Mouse (Mus musculus) heart, embryonic 16.5 days (tissue): ENCODE data around the gene Fads6. TPM values are rescaled to one million over a fixed set of nuclear protein-coding genes. Genes with fewer than 3 reads are reported as not detected.

ENCODE experiments used
- ATAC-seq: fragments of 200-750 bp; cut with Nextera tagmentation; replicated peaks from 2 replicates; pipeline ENCODE4 v1.8.0; 2017; ENCODE audit warnings: moderate number of reproducible peaks; ENCODE audit not compliant: insufficient read depth, low FRiP score; ENCODE audit errors: extremely low read depth
- H3K27ac ChIP-seq: fragments of 300-500 bp; sonication (generic); 2 replicates; pipeline ENCODE4 v1.5.1; 2014; ENCODE audit warnings: mild to moderate bottlenecking, low read length, control low read depth, moderate library complexity
- H3K27me3 ChIP-seq: fragments of 300-500 bp; sonication (generic); 2 replicates; pipeline ENCODE4 v1.6.1; 2014; ENCODE audit warnings: low read length, mixed read lengths; ENCODE audit not compliant: control insufficient read depth, insufficient read depth
- H3K36me3 ChIP-seq: fragments of 300-500 bp; sonication (generic); 2 replicates; pipeline ENCODE4 v1.6.1; 2014; ENCODE audit not compliant: control insufficient read depth, insufficient read depth
- H3K4me1 ChIP-seq: fragments of 300-500 bp; sonication (generic); 2 replicates; pipeline ENCODE4 v1.6.1; 2014; ENCODE audit warnings: low read length, mixed read lengths; ENCODE audit not compliant: control insufficient read depth, insufficient read depth
- H3K4me2 ChIP-seq: fragments of 300-500 bp; sonication (generic); 2 replicates; pipeline ENCODE4 v1.6.1; 2014; ENCODE audit warnings: low read depth, mild to moderate bottlenecking, control low read depth, low read length
- H3K4me3 ChIP-seq: fragments of 300-500 bp; sonication (generic); 2 replicates; pipeline ENCODE4 v1.5.1; 2014; ENCODE audit warnings: mild to moderate bottlenecking, control low read depth, low read length
- H3K9ac ChIP-seq: fragments of 300-500 bp; sonication (generic); 2 replicates; pipeline ENCODE4 v1.6.1; 2014; ENCODE audit warnings: low read length, control low read depth
- H3K9me3 ChIP-seq: fragments of 300-500 bp; sonication (generic); replicated peaks from 2 replicates; pipeline ENCODE4 v1.6.1; 2016; ENCODE audit warnings: low read length; ENCODE audit not compliant: control insufficient read depth
- WGBS: fragments of 180-500 bp; shearing (Covaris S2); extraction: QIAGEN DNeasy Blood & Tissue Kit; methylation state at CpG from one replicate; pipeline ENCODE4 v1.1.7; 2014; 5-methylcytosine and 5-hydroxymethylcytosine counted together
- polyA plus RNA-seq: library from polyadenylated mRNA; unstranded; fragments of >200 nt; fragmentation: Nextera tagmentation; extraction: Ambion mirVana; gene quantifications from 2 replicates; pipeline ENCODE4 v1.2.1, GENCODE M21; 2015

Fads6 gene
- polyA plus RNA-seq, 1 experiment from 2014 or later, result 0.74 TPM

DNA sequence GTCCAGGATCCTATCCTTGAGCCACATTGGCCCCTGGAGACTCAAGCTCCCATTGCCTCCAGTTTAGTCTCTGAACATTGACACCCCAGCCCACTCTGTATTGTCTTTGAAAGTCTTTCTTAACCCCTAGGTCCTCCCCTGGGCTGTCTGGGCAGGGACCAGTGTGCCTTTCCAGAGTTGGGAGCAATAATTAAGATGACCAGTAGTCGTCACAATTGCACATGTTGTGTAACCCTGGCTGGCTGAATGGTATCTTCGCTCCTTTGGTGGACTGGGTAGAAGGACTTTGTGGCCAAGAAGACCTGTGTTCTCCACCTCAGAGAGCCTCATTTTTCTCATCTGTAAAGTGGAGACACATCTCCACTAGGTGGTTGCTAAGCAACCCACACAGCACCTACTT, 16.8 kb upstream of the Fads6 start:
- Histone ChIP-seq H3K36me3 (no peaks in the 10 kb centered on the region), H3K27ac (no peak overlapping the region), H3K9me3 (no peaks in the 10 kb centered on the region), H3K4me3 (no peak overlapping the region), H3K27me3 (peaks cover 60% of the 10 kb centered on the region), H3K4me1 (no peaks in the 10 kb centered on the region; the same call in 1 of the 2 replicates), H3K4me2 (no peak overlapping the region), H3K9ac (no peak overlapping the region)
- 40% methylated on average over 2 of the region's 2 CpGs for WGBS
- no peak for ATAC-seq

DNA sequence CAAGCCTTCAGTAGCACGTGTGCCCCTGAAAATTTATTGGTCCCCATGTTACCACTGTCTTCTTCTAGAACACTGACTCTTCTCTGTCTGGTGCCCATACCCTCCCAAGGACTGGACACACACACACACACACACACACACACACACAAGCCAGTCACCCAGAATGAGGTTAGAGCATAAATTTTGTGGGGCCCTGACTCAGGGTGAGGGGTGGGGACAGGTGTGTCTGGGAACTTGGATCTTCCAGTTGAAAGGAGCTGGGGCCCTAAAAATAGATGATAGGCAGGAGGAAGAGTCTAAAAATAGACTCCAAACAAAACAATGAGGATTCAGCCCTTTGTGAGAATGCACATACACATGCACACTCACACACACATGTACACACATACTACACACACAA, 11.3 kb upstream of the Fads6 start:
- H3K27ac ChIP-seq, result no peak overlapping the region
- H3K27me3 ChIP-seq, result peaks cover 6% of the 10 kb centered on the region; the same call in 1 of the 2 replicates
- H3K36me3 ChIP-seq, result no peaks in the 10 kb centered on the region
- H3K4me1 ChIP-seq, result peaks cover 7% of the 10 kb centered on the region
- no peak for ATAC-seq
- H3K9ac ChIP-seq, result no peak overlapping the region
- H3K4me3 ChIP-seq, result no peak overlapping the region
- 82% methylated on average over 1 of the region's 1 CpGs for WGBS
- H3K9me3 ChIP-seq, result no peaks in the 10 kb centered on the region
- no peak overlapping the region for H3K4me2 ChIP-seq

DNA sequence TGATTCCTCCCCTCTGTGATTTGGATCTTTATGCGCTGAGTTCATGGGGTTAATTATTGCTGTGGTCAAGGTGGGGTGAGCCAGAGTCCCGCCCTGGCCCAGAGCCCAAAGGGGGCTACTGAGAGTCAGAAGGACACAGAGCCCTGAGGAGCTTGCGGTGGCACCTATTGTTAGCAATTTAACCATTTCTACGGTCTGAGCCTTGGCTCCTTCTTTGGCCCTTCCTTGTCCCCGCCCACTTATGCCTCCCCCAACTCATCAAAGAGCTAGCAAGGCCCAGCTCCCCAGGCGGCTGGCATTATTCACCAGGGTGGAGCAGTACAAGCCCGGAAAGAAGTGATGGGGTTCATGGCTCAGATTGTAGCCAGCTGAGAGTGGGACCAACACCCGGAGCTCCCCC, 9.4 kb upstream of the Fads6 start, which contains the start of gene Otop2:
Otop2 (plus strand) TSS at position 301 of the 400 bp plus-strand sequence.
- 48% methylated on average over 8 of the region's 8 CpGs for WGBS
- H3K4me1 ChIP-seq, result peaks cover 7% of the 10 kb centered on the region
- no peak within 1 kb of the TSS for H3K9ac ChIP-seq

DNA sequence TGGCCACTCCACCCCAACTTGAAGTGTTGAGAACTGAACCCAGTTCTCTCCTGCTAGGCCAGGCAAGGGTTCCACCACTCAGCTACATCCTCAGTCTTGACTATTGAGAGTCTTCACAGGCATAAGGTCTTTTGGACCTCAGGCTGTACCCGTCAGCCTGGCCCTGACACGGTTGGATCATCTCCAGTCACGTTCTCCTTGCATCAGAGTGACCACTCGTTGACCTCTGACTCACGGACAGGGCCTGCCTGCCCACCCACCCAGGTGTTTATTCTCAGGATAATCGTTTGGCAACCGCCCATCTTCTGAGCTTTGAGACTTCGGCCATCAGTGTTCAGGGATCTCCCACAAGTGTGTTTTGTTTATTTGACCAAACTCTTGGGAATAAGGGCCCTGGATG, 5.7 kb upstream of the Fads6 start:
- peaks cover 2% of the 10 kb centered on the region; the same call in 1 of the 2 replicates for H3K27me3 ChIP-seq
- H3K27ac ChIP-seq, result no peak overlapping the region
- no peak for ATAC-seq
- no peaks in the 10 kb centered on the region for H3K36me3 ChIP-seq
- no peak overlapping the region for H3K4me3 ChIP-seq
- no peak overlapping the region for H3K9ac ChIP-seq
- no peaks in the 10 kb centered on the region for H3K4me1 ChIP-seq
- peaks cover 3% of the 10 kb centered on the region; the same call in 1 of the 2 replicates for H3K9me3 ChIP-seq
- WGBS, result 49% methylated on average over 8 of the region's 8 CpGs
- no peak overlapping the region for H3K4me2 ChIP-seq

More for the DNA sequence above, 9.4 kb upstream of the Fads6 start, which contains the start of gene Otop2:
- ATAC-seq, result no peak
- Histone ChIP-seq H3K27ac (no peak within 1 kb of the TSS), H3K27me3 (no peaks in the 10 kb centered on the region), H3K9me3 (no peaks in the 10 kb centered on the region), H3K4me3 (no peak within 1 kb of the TSS), H3K36me3 (no peaks in the 10 kb centered on the region), H3K4me2 (no peak within 1 kb of the TSS)

DNA sequence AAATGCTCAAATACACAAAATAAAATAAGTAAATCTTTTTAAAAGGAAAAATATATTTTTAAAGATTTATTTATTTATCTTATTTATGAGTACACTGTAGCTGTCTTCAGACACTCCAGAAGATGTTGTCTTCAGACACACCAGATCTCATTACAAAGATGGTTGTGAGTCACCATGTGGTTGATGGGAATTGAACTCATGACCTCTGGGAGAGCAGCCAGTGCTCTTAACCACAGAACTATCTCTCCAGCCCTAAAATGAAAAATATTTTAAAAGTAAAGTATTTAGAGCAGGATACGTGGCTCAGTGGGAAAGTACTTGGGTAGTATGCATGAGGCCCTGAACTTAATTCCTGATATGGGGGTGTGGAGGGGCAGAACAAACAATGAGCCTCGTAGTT, 3.9 kb upstream of the Fads6 start:
- no peak overlapping the region for H3K4me3 ChIP-seq
- H3K4me2 ChIP-seq, result no peak overlapping the region
- no peak for ATAC-seq
- peaks cover 13% of the 10 kb centered on the region for H3K27me3 ChIP-seq
- no peak overlapping the region for H3K9ac ChIP-seq
- no peaks in the 10 kb centered on the region for H3K36me3 ChIP-seq
- peaks cover 6% of the 10 kb centered on the region for H3K4me1 ChIP-seq
- H3K27ac ChIP-seq, result no peak overlapping the region
- peaks cover 3% of the 10 kb centered on the region; the same call in 1 of the 2 replicates for H3K9me3 ChIP-seq
- 76% methylated on average over 2 of the region's 2 CpGs for WGBS

DNA sequence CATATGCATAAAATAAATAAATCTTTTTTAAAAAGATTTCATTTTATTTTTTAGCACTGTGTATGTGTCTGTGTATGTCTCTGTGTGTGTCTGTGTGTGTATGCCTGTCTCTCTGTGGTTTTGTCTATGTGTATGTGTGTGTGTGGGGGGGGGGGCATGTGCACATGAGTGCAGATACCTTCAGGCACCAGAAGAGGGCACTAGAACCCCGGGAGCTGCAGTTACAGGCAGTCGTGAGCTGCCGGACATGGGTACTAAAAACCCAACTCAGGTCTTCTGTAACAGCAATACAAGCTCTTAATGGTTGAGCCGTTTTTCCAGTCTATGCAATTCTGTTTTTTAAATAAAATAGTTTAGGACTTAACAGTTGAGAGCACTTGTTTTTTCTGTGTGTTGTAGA, 3.3 kb upstream of the Fads6 start:
- whole genome bisulfite sequencing, result 81% methylated on average over 4 of the region's 4 CpGs
- no peak overlapping the region for H3K9ac ChIP-seq
- no peak overlapping the region for H3K4me2 ChIP-seq
- peaks cover 3% of the 10 kb centered on the region; the same call in 1 of the 2 replicates for H3K9me3 ChIP-seq
- no peaks in the 10 kb centered on the region for H3K36me3 ChIP-seq
- H3K27ac ChIP-seq, result no peak overlapping the region
- ATAC-seq, result no peak
- H3K4me1 ChIP-seq, result peaks cover 6% of the 10 kb centered on the region
- no peak overlapping the region for H3K4me3 ChIP-seq
- peaks cover 13% of the 10 kb centered on the region for H3K27me3 ChIP-seq

DNA sequence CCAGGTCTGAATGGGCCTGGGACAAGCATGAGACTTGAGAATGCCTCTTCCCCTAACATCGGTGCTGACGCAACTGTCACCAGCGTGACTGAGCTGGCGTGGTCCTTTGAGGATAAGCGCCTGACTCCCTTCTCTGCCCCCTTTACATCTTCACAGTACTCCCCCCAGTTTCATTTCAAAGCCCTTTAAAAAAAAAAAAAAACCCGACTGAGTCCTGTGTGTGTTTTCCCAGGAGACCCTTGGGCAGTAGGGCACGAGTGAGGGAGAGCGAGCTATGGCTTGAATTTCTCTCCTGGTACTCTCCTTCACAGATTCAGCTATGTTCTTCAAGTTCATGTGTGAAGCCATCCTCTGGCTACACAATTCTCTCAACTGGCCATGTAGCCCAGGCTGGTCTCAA, 697 bp upstream of the Fads6 start:
- Histone ChIP-seq H3K4me2 (no peak overlapping the region), H3K9ac (no peak overlapping the region), H3K36me3 (no peaks in the 10 kb centered on the region), H3K27me3 (peaks cover 13% of the 10 kb centered on the region), H3K4me3 (no peak overlapping the region), H3K9me3 (peaks cover 3% of the 10 kb centered on the region; the same call in 1 of the 2 replicates), H3K4me1 (peaks cover 6% of the 10 kb centered on the region), H3K27ac (no peak overlapping the region)
- no peak for ATAC-seq
- WGBS, result 70% methylated on average over 8 of the region's 8 CpGs

DNA sequence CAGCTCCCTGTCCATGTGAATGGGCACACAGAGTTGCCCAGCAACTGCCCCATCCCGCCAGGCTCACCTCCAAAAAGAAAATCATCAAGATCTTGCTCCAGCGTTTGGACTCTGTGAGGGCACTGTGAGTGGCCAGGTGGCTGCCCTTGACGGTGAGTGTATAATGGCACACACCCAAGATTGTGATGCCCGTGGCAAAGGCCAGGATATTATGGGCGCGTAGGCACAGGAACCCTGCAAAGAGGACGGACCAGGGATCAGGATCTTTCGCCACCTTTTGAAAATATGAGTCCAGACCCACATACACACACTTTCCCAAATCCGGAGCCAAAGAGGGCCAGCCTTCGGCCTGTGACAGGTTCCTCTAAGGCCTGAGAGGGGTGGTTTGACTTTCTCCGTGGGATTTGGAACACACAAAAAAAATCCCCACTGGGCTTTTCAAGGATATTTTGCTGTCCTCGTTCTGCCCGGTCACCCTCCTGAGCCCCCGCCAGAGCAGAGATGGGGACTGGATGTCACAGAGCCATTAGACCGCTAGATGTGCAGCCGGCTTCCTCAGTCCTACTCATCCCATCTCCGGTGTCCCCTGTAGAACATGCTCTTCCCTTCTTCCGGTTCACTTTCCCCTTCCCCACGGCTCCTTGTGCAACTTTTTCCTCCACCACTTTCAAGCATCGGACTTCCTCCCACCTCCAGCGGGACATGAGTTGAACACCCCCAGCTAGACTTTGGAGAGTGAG, 822 bp downstream of the Fads6 start:
- 55% methylated on average over 21 of the region's 21 CpGs for WGBS
- Histone ChIP-seq H3K4me1 (peaks cover 11% of the 10 kb centered on the region), H3K27ac (no peak overlapping the region), H3K36me3 (no peaks in the 10 kb centered on the region), H3K4me3 (peak overlapping the region; percentile 61), H3K27me3 (peaks cover 13% of the 10 kb centered on the region), H3K9ac (peak overlapping the region; percentile 73), H3K9me3 (peaks cover 3% of the 10 kb centered on the region; the same call in 1 of the 2 replicates), H3K4me2 (peak overlapping the region; percentile 98)
- no peak for ATAC-seq

DNA sequence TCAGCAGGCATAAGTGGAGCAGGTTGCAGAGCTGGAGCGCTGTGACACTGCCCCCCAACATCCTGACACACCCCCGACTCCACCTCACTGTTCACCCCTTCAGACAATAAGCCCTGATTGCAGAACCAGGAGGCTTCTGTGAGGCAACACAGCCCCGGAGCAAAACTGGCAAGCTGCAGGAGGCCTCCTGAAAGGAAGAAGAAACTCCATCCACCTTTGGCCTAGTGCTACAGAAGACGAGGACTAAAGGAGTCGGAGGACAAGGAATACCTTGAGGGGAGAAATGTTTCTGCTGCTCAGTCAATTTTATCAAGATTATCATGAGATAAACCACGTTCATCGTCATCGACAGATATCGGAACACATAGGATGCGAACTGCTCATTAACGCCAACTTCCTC, 1.5 kb downstream of the Fads6 start:
- Histone ChIP-seq H3K36me3 (no peaks in the 10 kb centered on the region), H3K4me1 (peaks cover 14% of the 10 kb centered on the region), H3K4me2 (no peak overlapping the region), H3K4me3 (no peak overlapping the region), H3K27ac (no peak overlapping the region), H3K27me3 (peaks cover 13% of the 10 kb centered on the region), H3K9me3 (peaks cover 3% of the 10 kb centered on the region; the same call in 1 of the 2 replicates), H3K9ac (no peak overlapping the region)
- ATAC-seq, result no peak
- WGBS, result 86% methylated on average over 11 of the region's 11 CpGs
